Mouse (Mus musculus) neural tube, embryonic 15.5 days (tissue): ENCODE data around the gene Siae. TPM values are rescaled to one million over a fixed set of nuclear protein-coding genes. Genes with fewer than 3 reads are reported as not detected.
A peak's percentile ranks its signal among the peaks of the same experiment; 100 is the strongest.

Source experiments
- ATAC-seq: fragments of 200-750 bp; cut with Nextera tagmentation; 2 replicates; pipeline ENCODE4 v1.8.0; 2017; ENCODE audit warnings: mild to moderate bottlenecking, moderate TSS enrichment, moderate library complexity; ENCODE audit not compliant: low FRiP score
- H3K27ac ChIP-seq: fragments of 300-500 bp; sonication (generic); replicated peaks from 2 replicates; pipeline ENCODE4 v1.5.1; 2015; ENCODE audit warnings: mild to moderate bottlenecking, inconsistent platforms
- H3K27me3 ChIP-seq: fragments of 300-500 bp; sonication (generic); replicated peaks from 2 replicates; pipeline ENCODE4 v1.6.1; 2015; ENCODE audit warnings: inconsistent platforms
- H3K36me3 ChIP-seq: fragments of 300-500 bp; sonication (generic); 2 replicates; pipeline ENCODE4 v1.6.1; 2015; ENCODE audit warnings: inconsistent platforms
- H3K4me1 ChIP-seq: fragments of 300-500 bp; sonication (generic); 2 replicates; pipeline ENCODE4 v1.6.1; 2015; ENCODE audit warnings: inconsistent platforms
- H3K4me2 ChIP-seq: fragments of 300-500 bp; sonication (generic); 2 replicates; pipeline ENCODE4 v1.6.1; 2015; ENCODE audit warnings: inconsistent platforms, mild to moderate bottlenecking, moderate library complexity
- H3K4me3 ChIP-seq: fragments of 300-500 bp; sonication (generic); replicated peaks from 2 replicates; pipeline ENCODE4 v1.5.1; 2015; ENCODE audit warnings: mild to moderate bottlenecking, inconsistent platforms
- H3K9ac ChIP-seq: fragments of 300-500 bp; sonication (generic); replicated peaks from 2 replicates; pipeline ENCODE4 v1.6.1; 2015; ENCODE audit warnings: mild to moderate bottlenecking, inconsistent platforms
- H3K9me3 ChIP-seq: fragments of 300-500 bp; sonication (generic); replicated peaks from 2 replicates; pipeline ENCODE4 v1.6.1; 2016; ENCODE audit warnings: inconsistent platforms
- WGBS: fragments of 180-500 bp; shearing (Covaris S2); methylation state at CpG from one replicate; pipeline ENCODE4 v1.1.7; 2015; ENCODE audit warnings: mixed read lengths; 5-methylcytosine and 5-hydroxymethylcytosine counted together
- polyA plus RNA-seq: library from polyadenylated mRNA; unstranded; fragments of >200 nt; fragmentation: Nextera tagmentation; extraction: Ambion mirVana; gene quantifications from 2 replicates; pipeline ENCODE4 v1.2.1, GENCODE M21; 2015

The Siae gene
- 13.3 and 14.9 TPM in 2 replicates for polyA plus RNA-seq

GRCm38 (mm10) chr9:37554838-37555748 is at the start of gene Siae:
Gene Siae (plus strand): TSS chr9:37555698.
- ATAC-seq, result no peak
- no peak within 1 kb of the TSS for H3K27ac ChIP-seq
- no peak within 1 kb of the TSS for H3K9ac ChIP-seq
- no peaks in the 10 kb centered on the region for H3K9me3 ChIP-seq
- WGBS, result 30% methylated on average over 7 of the region's 7 CpGs
- no peak within 1 kb of the TSS for H3K4me2 ChIP-seq
- H3K27me3 ChIP-seq, result peaks cover 47% of the 10 kb centered on the region
- H3K36me3 ChIP-seq, result no peaks in the 10 kb centered on the region
- H3K4me3 ChIP-seq, result no peak within 1 kb of the TSS
- H3K4me1 ChIP-seq, result peaks cover 19% of the 10 kb centered on the region

GRCm38 (mm10) chr9:37506023-37506422 is 49.5 kb upstream of the Siae start:
- WGBS, result 85% methylated on average over 1 of the region's 1 CpGs
- no peaks in the 10 kb centered on the region for H3K36me3 ChIP-seq

GRCm38 (mm10) chr9:37512097-37512496 is 43.4 kb upstream of the Siae start:
- no peak overlapping the region for H3K4me2 ChIP-seq
- no peak overlapping the region for H3K27ac ChIP-seq
- no peaks in the 10 kb centered on the region for H3K36me3 ChIP-seq
- no peak for ATAC-seq
- no peaks in the 10 kb centered on the region for H3K27me3 ChIP-seq
- H3K9me3 ChIP-seq, result no peaks in the 10 kb centered on the region
- 0 out of 2 replicates have a peak, but pooled peaks cover under 1% of the 10 kb centered on the region for H3K4me1 ChIP-seq
- no peak overlapping the region for H3K4me3 ChIP-seq
- WGBS, result 95% methylated on average over 2 of the region's 2 CpGs
- no peak overlapping the region for H3K9ac ChIP-seq

More at GRCm38 (mm10) chr9:37506023-37506422, 49.5 kb upstream of the Siae start:
- no peak for ATAC-seq
- H3K27ac ChIP-seq, result no peak overlapping the region
- no peaks in the 10 kb centered on the region for H3K27me3 ChIP-seq
- H3K4me1 ChIP-seq, result no peaks in the 10 kb centered on the region
- no peak overlapping the region for H3K4me2 ChIP-seq
- H3K4me3 ChIP-seq, result no peak overlapping the region
- H3K9me3 ChIP-seq, result no peaks in the 10 kb centered on the region
- H3K9ac ChIP-seq, result no peak overlapping the region

GRCm38 (mm10) chr9:37514456-37514855 is 41.0 kb upstream of the Siae start:
- Histone ChIP-seq H3K27ac (no peak overlapping the region), H3K4me3 (no peak overlapping the region), H3K27me3 (no peaks in the 10 kb centered on the region), H3K4me2 (no peak overlapping the region), H3K9me3 (no peaks in the 10 kb centered on the region), H3K36me3 (peaks cover 5% of the 10 kb centered on the region; the same call in 1 of the 2 replicates), H3K4me1 (0 out of 2 replicates have a peak, but pooled peaks cover 5% of the 10 kb centered on the region), H3K9ac (no peak overlapping the region)
- ATAC-seq, result no peak
- 74% methylated on average over 3 of the region's 3 CpGs for WGBS

GRCm38 (mm10) chr9:37517467-37517866 is 38.0 kb upstream of the Siae start:
- no peak overlapping the region for H3K4me2 ChIP-seq
- 0 out of 2 replicates have a peak, but pooled peaks cover 5% of the 10 kb centered on the region for H3K4me1 ChIP-seq
- no peak for ATAC-seq
- H3K4me3 ChIP-seq, result no peak overlapping the region
- H3K27me3 ChIP-seq, result no peaks in the 10 kb centered on the region
- H3K9ac ChIP-seq, result no peak overlapping the region
- WGBS, result 80% methylated on average over 1 of the region's 1 CpGs
- H3K36me3 ChIP-seq, result peaks cover 18% of the 10 kb centered on the region; the same call in 1 of the 2 replicates
- no peak overlapping the region for H3K27ac ChIP-seq
- no peaks in the 10 kb centered on the region for H3K9me3 ChIP-seq

GRCm38 (mm10) chr9:37518991-37519390 is 36.5 kb upstream of the Siae start:
- WGBS, result 86% methylated on average over 8 of the region's 8 CpGs
- Histone ChIP-seq H3K4me3 (no peak overlapping the region), H3K4me1 (0 out of 2 replicates have a peak, but pooled peaks cover 5% of the 10 kb centered on the region), H3K9ac (no peak overlapping the region), H3K36me3 (peaks cover 30% of the 10 kb centered on the region), H3K27ac (no peak overlapping the region), H3K4me2 (no peak overlapping the region), H3K27me3 (no peaks in the 10 kb centered on the region), H3K9me3 (no peaks in the 10 kb centered on the region)
- no peak for ATAC-seq

- Histone ChIP-seq H3K27ac (no peak overlapping the region), H3K27me3 (no peaks in the 10 kb centered on the region), H3K9ac (no peak overlapping the region), H3K4me1 (0 out of 2 replicates have a peak, but pooled peaks cover 5% of the 10 kb centered on the region), H3K4me2 (no peak overlapping the region), H3K9me3 (no peaks in the 10 kb centered on the region), H3K36me3 (peaks cover 33% of the 10 kb centered on the region), H3K4me3 (no peak overlapping the region)
- no peak for ATAC-seq
- WGBS, result 97% methylated on average over 2 of the region's 2 CpGs
Observed at GRCm38 (mm10) chr9:37519995-37520394, 35.5 kb upstream of the Siae start.

- Histone ChIP-seq H3K9me3 (no peaks in the 10 kb centered on the region), H3K36me3 (peaks cover 28% of the 10 kb centered on the region), H3K4me1 (peaks cover 28% of the 10 kb centered on the region), H3K9ac (no peak overlapping the region), H3K27me3 (peaks cover 46% of the 10 kb centered on the region), H3K4me3 (no peak overlapping the region), H3K27ac (no peak overlapping the region), H3K4me2 (no peak overlapping the region)
- ATAC-seq, result no peak
- 94% methylated on average over 2 of the region's 2 CpGs for WGBS
Observed at GRCm38 (mm10) chr9:37525461-37525860, 30.0 kb upstream of the Siae start.

GRCm38 (mm10) chr9:37526443-37527395 is 28.8 kb upstream of the Siae start:
- no peaks in the 10 kb centered on the region for H3K9me3 ChIP-seq
- H3K9ac ChIP-seq, result no peak overlapping the region
- peaks cover 56% of the 10 kb centered on the region for H3K27me3 ChIP-seq
- H3K4me1 ChIP-seq, result peaks cover 39% of the 10 kb centered on the region
- 23% methylated on average over 21 of the region's 21 CpGs for WGBS
- peak overlapping the region; percentile 20; the same call in 1 of the 2 replicates for H3K4me3 ChIP-seq
- no peak overlapping the region for H3K27ac ChIP-seq
- H3K36me3 ChIP-seq, result peaks cover 19% of the 10 kb centered on the region
- no peak for ATAC-seq
- peak overlapping the region; percentile 33 for H3K4me2 ChIP-seq

GRCm38 (mm10) chr9:37527396-37528224 is 27.9 kb upstream of the Siae start, which contains the start of gene Esam:
Gene Esam (plus strand): TSS chr9:37528078.
- peak within 1 kb of the TSS; percentile 20 for H3K4me3 ChIP-seq
- peaks cover 17% of the 10 kb centered on the region for H3K36me3 ChIP-seq
- peaks cover 39% of the 10 kb centered on the region for H3K4me1 ChIP-seq
- H3K27ac ChIP-seq, result no peak within 1 kb of the TSS; the same call in 1 of the 2 replicates
- ATAC-seq, result no peak
- H3K27me3 ChIP-seq, result peaks cover 61% of the 10 kb centered on the region
- no peaks in the 10 kb centered on the region for H3K9me3 ChIP-seq
- H3K4me2 ChIP-seq, result peak within 1 kb of the TSS; percentile 72
- WGBS, result 6% methylated on average over 41 of the region's 41 CpGs
- no peak within 1 kb of the TSS for H3K9ac ChIP-seq
